Mouse (Mus musculus) 416B (cell line): ENCODE measurements around the gene Jmjd1c.

Experiments
- DNase-seq: peaks from one replicate; pipeline ENCODE4 v3.0.0; 2011; ENCODE audit warnings: low read depth

Gene Jmjd1c

GRCm38 (mm10) chr10:67230439-67230838, 134.5 kb downstream of the Jmjd1c start:
- no peak for DNase-seq

- DNase-seq = peak; percentile 63
Measured at GRCm38 (mm10) chr10:67247145-67247544, 151.2 kb downstream of the Jmjd1c start.

- DNase-seq = no peak
Measured at GRCm38 (mm10) chr10:67249486-67249885, 153.6 kb downstream of the Jmjd1c start.

- DNase-seq = no peak
Measured at GRCm38 (mm10) chr10:67250846-67251245, 154.9 kb downstream of the Jmjd1c start.

GRCm38 (mm10) chr10:67252353-67252752, 156.4 kb downstream of the Jmjd1c start:
- peak; percentile 21 for DNase-seq

GRCm38 (mm10) chr10:67253115-67253514, 157.2 kb downstream of the Jmjd1c start:
- DNase-seq = no peak

GRCm38 (mm10) chr10:67264852-67265251, 168.9 kb downstream of the Jmjd1c start:
- peak; percentile 66 for DNase-seq

GRCm38 (mm10) chr10:67275916-67276315, 180.0 kb downstream of the Jmjd1c start:
- DNase-seq = no peak

GRCm38 (mm10) chr10:67281852-67282251, 185.9 kb downstream of the Jmjd1c start:
- no peak for DNase-seq

GRCm38 (mm10) chr10:67282531-67282930, 186.6 kb downstream of the Jmjd1c start:
- no peak for DNase-seq

- no peak for DNase-seq
Measured at GRCm38 (mm10) chr10:67283516-67283915, 187.6 kb downstream of the Jmjd1c start.

GRCm38 (mm10) chr10:67284311-67284710, 188.4 kb downstream of the Jmjd1c start:
- peak; percentile 16 for DNase-seq

- peak; percentile 21 for DNase-seq
Measured at GRCm38 (mm10) chr10:67284761-67285175, 188.8 kb downstream of the Jmjd1c start.

GRCm38 (mm10) chr10:67285176-67285814, 189.4 kb downstream of the Jmjd1c start, which contains the start of gene Nrbf2:
Gene Nrbf2 (minus strand): TSS chr10:67285305.
- DNase-seq = peak; percentile 99

GRCm38 (mm10) chr10:67287877-67288276, 192.0 kb downstream of the Jmjd1c start:
- no peak for DNase-seq

GRCm38 (mm10) chr10:67290622-67291021, 194.7 kb downstream of the Jmjd1c start:
- DNase-seq = no peak

GRCm38 (mm10) chr10:67291087-67291486, 195.2 kb downstream of the Jmjd1c start:
- DNase-seq = no peak

- DNase-seq = no peak
Measured at GRCm38 (mm10) chr10:67295331-67295730, 199.4 kb downstream of the Jmjd1c start.

- no peak for DNase-seq
Measured at GRCm38 (mm10) chr10:67295938-67296466, 200.1 kb downstream of the Jmjd1c start.

- no peak for DNase-seq
Measured at GRCm38 (mm10) chr10:67296482-67297152, 200.7 kb downstream of the Jmjd1c start.

GRCm38 (mm10) chr10:67297175-67297855, 201.4 kb downstream of the Jmjd1c start:
- no peak for DNase-seq

- no peak for DNase-seq
Measured at GRCm38 (mm10) chr10:67298856-67299255, 202.9 kb downstream of the Jmjd1c start.

GRCm38 (mm10) chr10:67299285-67299684, 203.4 kb downstream of the Jmjd1c start:
- DNase-seq = no peak
